Mouse (Mus musculus) liver, embryonic 11.5 days (tissue): ENCODE data around the gene H2-DMa. TPM values are rescaled to one million over a fixed set of nuclear protein-coding genes. Genes with fewer than 3 reads are reported as not detected.

ENCODE experiments used
- ATAC-seq: fragments of 200-750 bp; cut with Nextera tagmentation; replicated peaks from 2 replicates; pipeline ENCODE4 v1.8.0; 2017; ENCODE audit warnings: moderate number of reproducible peaks, mild to moderate bottlenecking, moderate TSS enrichment, moderate library complexity; ENCODE audit not compliant: low FRiP score
- DNase-seq: peaks from one replicate; pipeline ENCODE4 v3.0.0-alpha.2; 2017; ENCODE audit warnings: low spot score
- H3K27ac ChIP-seq: fragments of 300-500 bp; sonication (generic); 2 replicates; pipeline ENCODE4 v1.5.1; 2014; ENCODE audit warnings: mild to moderate bottlenecking, low read depth, low read length, control low read depth
- H3K27me3 ChIP-seq: fragments of 300-500 bp; sonication (generic); replicated peaks from 2 replicates; pipeline ENCODE4 v1.6.1; 2014; ENCODE audit warnings: low read length, mixed read lengths; ENCODE audit not compliant: control insufficient read depth, insufficient read depth
- H3K36me3 ChIP-seq: fragments of 300-500 bp; sonication (generic); 2 replicates; pipeline ENCODE4 v1.6.1; 2014; ENCODE audit warnings: mild to moderate bottlenecking, low read length, moderate library complexity, mixed read lengths; ENCODE audit not compliant: control insufficient read depth, insufficient read depth
- H3K4me1 ChIP-seq: fragments of 300-500 bp; sonication (generic); replicated peaks from 2 replicates; pipeline ENCODE4 v1.6.1; 2014; ENCODE audit warnings: low read length, mixed read lengths; ENCODE audit not compliant: control insufficient read depth, insufficient read depth
- H3K4me2 ChIP-seq: fragments of 300-500 bp; sonication (generic); 2 replicates; pipeline ENCODE4 v1.6.1; 2014; ENCODE audit warnings: mild to moderate bottlenecking, control low read depth, moderate library complexity
- H3K4me3 ChIP-seq: fragments of 300-500 bp; sonication (generic); 2 replicates; pipeline ENCODE4 v1.5.1; 2014; ENCODE audit warnings: low read depth, low read length, control low read depth
- H3K9ac ChIP-seq: fragments of 300-500 bp; sonication (generic); 2 replicates; pipeline ENCODE4 v1.6.1; 2014; ENCODE audit warnings: low read depth, low read length, control low read depth
- H3K9me3 ChIP-seq: fragments of 300-500 bp; sonication (generic); 2 replicates; pipeline ENCODE4 v1.6.1; 2016; ENCODE audit warnings: low read length, inconsistent platforms, mixed read lengths; ENCODE audit not compliant: control insufficient read depth
- WGBS: fragments of 180-500 bp; shearing (Covaris S2); extraction: QIAGEN DNeasy Blood & Tissue Kit; methylation state at CpG from one replicate; pipeline ENCODE4 v1.1.7; 2014; 5-methylcytosine and 5-hydroxymethylcytosine counted together
- polyA plus RNA-seq: library from polyadenylated mRNA; unstranded; fragments of >200 nt; fragmentation: Nextera tagmentation; extraction: Ambion mirVana; gene quantifications from 2 replicates; pipeline ENCODE4 v1.2.1, GENCODE M21; 2014

The H2-DMa gene
- polyA plus RNA-seq, 1 experiment from 2014 or later: 5.9 TPM

DNA sequence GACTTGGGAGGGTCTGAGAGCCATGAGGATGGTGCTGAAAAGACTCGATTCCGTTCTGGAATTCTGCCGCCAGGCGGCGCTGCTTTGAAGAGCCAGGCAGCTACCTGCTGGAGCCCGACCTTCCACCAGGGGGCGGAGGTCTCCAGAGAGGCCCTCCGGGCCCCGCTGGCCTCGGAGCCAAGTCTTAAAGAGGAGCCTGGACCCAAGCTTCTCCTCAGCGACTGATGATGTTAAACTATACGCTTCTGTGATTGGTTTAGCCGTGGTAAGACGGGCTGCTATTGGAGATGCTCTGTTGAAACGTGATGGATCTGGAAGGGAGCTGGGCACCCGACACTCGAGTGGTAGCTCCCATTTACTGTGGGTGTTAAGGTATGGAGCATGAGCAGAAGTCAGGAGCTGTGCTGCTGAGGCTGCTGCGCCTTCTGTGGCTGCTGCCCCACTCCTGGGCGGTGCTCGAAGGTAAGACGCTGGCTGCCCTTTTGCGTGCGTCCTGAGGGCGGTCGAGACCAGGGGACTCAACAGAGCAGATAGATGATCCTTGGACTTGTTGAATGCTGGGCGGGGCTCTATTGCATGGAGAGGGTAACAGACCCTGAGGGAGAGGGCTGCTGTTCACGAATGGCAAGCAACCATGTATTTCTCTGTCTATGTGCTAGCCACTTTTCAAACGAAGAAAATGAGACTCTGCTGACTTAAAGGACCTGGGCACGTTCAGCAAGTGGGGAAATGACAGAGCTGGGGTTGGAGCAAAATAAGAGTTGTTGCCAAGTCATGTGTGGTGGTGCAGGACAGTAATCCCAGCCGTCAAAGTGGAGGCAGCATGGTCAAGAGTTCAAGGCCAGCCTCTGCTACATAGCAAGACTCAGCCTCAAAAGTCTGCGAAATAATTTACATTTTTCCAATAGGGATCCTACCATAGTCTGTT, 16.2 kb downstream of the H2-DMa start:
- H3K27me3 ChIP-seq: peaks cover 42% of the 10 kb centered on the region
- no peak overlapping the region for H3K27ac ChIP-seq
- peaks cover 11% of the 10 kb centered on the region; the same call in 1 of the 2 replicates for H3K4me1 ChIP-seq
- peak overlapping the region; percentile 69 for H3K4me2 ChIP-seq
- no peaks in the 10 kb centered on the region for H3K36me3 ChIP-seq
- WGBS: 8% methylated on average over 31 of the region's 31 CpGs
- H3K9me3 ChIP-seq: no peaks in the 10 kb centered on the region
- H3K4me3 ChIP-seq: peak overlapping the region; percentile 32
- DNase-seq: peak; percentile 90
- peak overlapping the region; percentile 28; the same call in 1 of the 2 replicates for H3K9ac ChIP-seq
- peak; percentile 90 for ATAC-seq

GRCm38 (mm10) chr17:34137601-34138000, 18.3 kb downstream of the H2-DMa start:
- Histone ChIP-seq H3K9me3 (no peaks in the 10 kb centered on the region), H3K4me3 (no peak overlapping the region), H3K27me3 (peaks cover 51% of the 10 kb centered on the region), H3K4me1 (peaks cover 11% of the 10 kb centered on the region; the same call in 1 of the 2 replicates), H3K4me2 (no peak overlapping the region), H3K9ac (no peak overlapping the region), H3K36me3 (no peaks in the 10 kb centered on the region), H3K27ac (no peak overlapping the region)
- no peak for DNase-seq
- 64% methylated on average over 7 of the region's 7 CpGs for WGBS
- ATAC-seq: no peak

DNA sequence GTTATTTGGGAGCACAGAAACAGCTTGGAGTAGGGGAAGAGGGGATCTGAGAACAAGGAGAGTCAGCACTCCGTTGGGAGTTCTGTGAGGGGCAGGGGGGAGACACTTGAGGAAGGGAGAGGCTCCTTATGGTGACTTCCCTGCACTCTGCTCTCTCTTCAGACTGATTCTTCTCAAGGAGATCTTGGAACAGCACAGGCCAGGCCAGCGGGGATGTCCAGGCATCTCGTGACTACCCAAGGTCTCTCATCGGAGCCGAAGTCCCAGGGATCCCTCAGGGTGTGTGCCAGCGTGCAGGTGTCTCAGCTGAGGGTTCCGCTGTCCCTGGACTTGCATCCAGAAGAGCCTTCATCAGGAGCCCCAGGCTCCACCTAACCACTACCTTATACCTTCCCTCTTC, 19.3 kb downstream of the H2-DMa start:
- Histone ChIP-seq H3K9ac (no peak overlapping the region), H3K27me3 (peaks cover 51% of the 10 kb centered on the region), H3K4me2 (no peak overlapping the region), H3K36me3 (no peaks in the 10 kb centered on the region), H3K4me3 (no peak overlapping the region), H3K27ac (no peak overlapping the region), H3K4me1 (peaks cover 11% of the 10 kb centered on the region), H3K9me3 (no peaks in the 10 kb centered on the region)
- no peak for ATAC-seq
- 71% methylated on average over 7 of the region's 7 CpGs for WGBS
- DNase-seq: no peak

- Histone ChIP-seq H3K27me3 (peaks cover 51% of the 10 kb centered on the region), H3K4me3 (peak overlapping the region; percentile 25), H3K9ac (no peak overlapping the region)
Observed at GRCm38 (mm10) chr17:34139416-34139815, 20.1 kb downstream of the H2-DMa start.

GRCm38 (mm10) chr17:34140240-34140639, 20.9 kb downstream of the H2-DMa start:
- Histone ChIP-seq H3K27ac (no peak overlapping the region), H3K9ac (no peak overlapping the region), H3K36me3 (no peaks in the 10 kb centered on the region), H3K4me2 (peak overlapping the region; percentile 58), H3K4me3 (peak overlapping the region; percentile 25; the same call in 1 of the 2 replicates), H3K9me3 (no peaks in the 10 kb centered on the region), H3K27me3 (peaks cover 51% of the 10 kb centered on the region), H3K4me1 (peaks cover 11% of the 10 kb centered on the region)
- ATAC-seq (no peak), DNase-seq (no peak)
- WGBS: 3% methylated on average over 5 of the region's 5 CpGs

More at GRCm38 (mm10) chr17:34139416-34139815, 20.1 kb downstream of the H2-DMa start:
- WGBS: 6% methylated on average over 16 of the region's 16 CpGs
- no peaks in the 10 kb centered on the region for H3K9me3 ChIP-seq
- peaks cover 11% of the 10 kb centered on the region for H3K4me1 ChIP-seq
- no peaks in the 10 kb centered on the region for H3K36me3 ChIP-seq
- ATAC-seq (no peak), DNase-seq (no peak)
- no peak overlapping the region for H3K27ac ChIP-seq
- peak overlapping the region; percentile 58 for H3K4me2 ChIP-seq

DNA sequence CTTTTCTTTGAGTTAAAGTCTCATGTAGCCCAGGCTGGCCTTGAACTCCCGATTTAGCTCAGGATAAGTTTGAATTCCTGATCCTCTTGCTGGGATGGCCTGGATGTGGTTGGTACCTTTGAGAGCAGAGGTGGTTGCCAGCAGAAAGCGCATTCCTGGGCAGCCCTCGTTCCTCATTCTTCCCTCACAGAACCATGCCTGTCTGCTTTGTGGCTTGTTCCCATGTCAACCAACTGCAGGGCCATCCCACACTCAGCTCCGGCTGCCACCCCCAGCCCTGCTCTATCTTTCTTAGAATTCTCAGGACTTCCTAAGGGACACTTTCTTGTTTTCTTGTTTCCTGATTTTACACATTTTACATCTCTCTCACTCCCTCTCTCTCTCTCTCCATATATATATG, 22.1 kb downstream of the H2-DMa start:
- DNase-seq (no peak), ATAC-seq (no peak)
- Histone ChIP-seq H3K4me2 (no peak overlapping the region), H3K4me3 (no peak overlapping the region), H3K9ac (no peak overlapping the region), H3K36me3 (no peaks in the 10 kb centered on the region), H3K4me1 (peaks cover 6% of the 10 kb centered on the region), H3K27ac (no peak overlapping the region), H3K9me3 (no peaks in the 10 kb centered on the region), H3K27me3 (peaks cover 48% of the 10 kb centered on the region)
- 55% methylated on average over 4 of the region's 4 CpGs for WGBS

DNA sequence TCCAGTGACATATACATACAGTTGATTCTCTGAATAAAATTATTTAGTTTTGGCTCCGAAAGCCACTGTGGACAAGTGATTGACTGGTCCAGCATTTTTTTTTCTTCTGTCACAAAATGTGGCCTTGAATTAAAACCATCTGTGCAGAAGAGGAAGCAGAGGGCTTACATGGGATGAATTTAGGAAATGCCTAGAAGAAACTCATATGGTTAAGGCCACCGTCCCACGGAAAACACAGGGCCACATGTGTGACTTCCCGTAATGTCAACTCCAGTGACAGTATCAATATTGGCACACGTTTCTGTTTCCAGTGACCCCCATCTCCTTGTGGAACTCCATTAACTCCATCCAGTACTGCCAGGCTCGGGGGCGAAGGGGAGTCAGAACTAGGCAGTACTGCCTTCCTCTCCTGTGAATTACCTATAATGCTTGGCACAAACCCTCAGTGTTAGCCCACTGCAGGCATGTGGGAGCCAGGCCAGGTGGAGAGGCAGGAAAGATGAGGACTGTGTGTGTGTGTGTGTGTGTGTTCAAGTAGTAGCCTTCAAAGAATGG, 23.2 kb downstream of the H2-DMa start:
- H3K9ac ChIP-seq: no peak overlapping the region
- H3K4me3 ChIP-seq: no peak overlapping the region
- DNase-seq: no peak
- 71% methylated on average over 7 of the region's 7 CpGs for WGBS
- peaks cover 38% of the 10 kb centered on the region for H3K27me3 ChIP-seq
- peaks cover 6% of the 10 kb centered on the region for H3K4me1 ChIP-seq
- H3K9me3 ChIP-seq: no peaks in the 10 kb centered on the region
- no peak overlapping the region for H3K4me2 ChIP-seq
- H3K36me3 ChIP-seq: no peaks in the 10 kb centered on the region
- no peak for ATAC-seq
- H3K27ac ChIP-seq: no peak overlapping the region

DNA sequence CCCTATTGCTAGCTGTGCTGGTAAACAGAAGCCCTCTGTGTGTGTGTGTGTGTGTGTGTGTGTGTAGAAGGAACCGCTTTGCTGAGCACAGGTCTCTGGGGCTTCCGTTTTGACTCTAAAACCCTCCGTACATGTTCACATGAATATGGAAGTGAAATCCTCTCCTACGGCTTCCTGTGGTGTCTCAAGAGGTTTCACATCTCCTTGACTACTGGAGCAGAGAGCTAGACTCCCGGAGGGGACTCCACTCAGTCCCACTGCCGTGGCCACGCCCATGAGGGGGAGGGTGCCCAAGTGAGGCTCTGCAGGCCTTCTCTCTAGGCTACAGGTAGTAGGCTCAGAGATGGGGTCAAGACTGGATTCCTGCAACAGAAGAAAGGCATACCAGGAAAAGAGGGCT, 23.7 kb downstream of the H2-DMa start, which contains the start of gene H2-DMb2:
Gene H2-DMb2, plus strand, starts transcription at position 275 of the 400 bp plus-strand sequence.
- peaks cover 6% of the 10 kb centered on the region for H3K4me1 ChIP-seq
- H3K4me2 ChIP-seq: no peak within 1 kb of the TSS
- WGBS: 36% methylated on average over 7 of the region's 7 CpGs
- no peak within 1 kb of the TSS for H3K27ac ChIP-seq
- no peak within 1 kb of the TSS for H3K9ac ChIP-seq
- no peak within 1 kb of the TSS for H3K4me3 ChIP-seq
- no peaks in the 10 kb centered on the region for H3K9me3 ChIP-seq
- DNase-seq (no peak), ATAC-seq (no peak)
- peaks cover 36% of the 10 kb centered on the region for H3K27me3 ChIP-seq
- H3K36me3 ChIP-seq: no peaks in the 10 kb centered on the region
